ENCODE assay signal across 13 mouse cellular contexts in the genomic region with DNA sequence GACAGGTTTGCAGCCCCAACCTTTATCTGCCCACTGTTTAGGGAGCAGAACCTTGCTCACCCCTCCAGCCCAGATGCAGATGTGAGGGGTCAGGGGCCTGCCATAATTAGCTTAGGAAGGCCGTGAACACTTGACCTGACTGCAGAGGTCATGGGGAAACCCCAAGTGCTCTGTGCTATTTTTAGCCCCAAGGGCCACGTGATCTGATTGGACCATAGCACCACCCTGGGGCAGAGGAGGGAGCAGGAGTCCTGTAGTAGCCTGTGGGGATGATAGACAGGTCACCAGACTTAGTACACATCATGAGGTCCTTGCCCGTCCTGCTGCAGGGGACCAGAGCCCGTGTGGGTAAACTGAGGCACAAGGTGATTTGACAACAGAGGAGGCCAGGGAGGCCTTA.
A peak's percentile ranks its signal among the peaks of the same experiment; 100 is the strongest.
DNase-seq lines count a peak whose midpoint lies in the region; ATAC-seq and TF ChIP-seq lines count a peak whose summit lies in the region.
"Had no signal": no experiment of that assay in that cellular context is flagged by ENCODE, and none has a peak within 500 bp of the region (broad histone marks: within the 10 kb centered on the region; RNA-seq: fewer than 3 reads in every experiment).

No protein-coding gene starts in this region.

- no peak overlapping the region for H3K9ac ChIP-seq in embryonic facial prominence, embryonic 12.5 days
- no peak overlapping the region for H3K9ac ChIP-seq in heart, embryonic 16.5 days (ENCODE audit: low read length)
- no peak overlapping the region for H3K9ac ChIP-seq in liver, embryonic 14.5 days (replicated peaks)
- H3K9ac ChIP-seq: limb, embryonic 15.5 days; midbrain, embryonic 12.5 days had no signal

- WGBS in kidney, adult 2 months = 46% methylated on average over 4 of the region's 4 CpGs
- WGBS in embryonic facial prominence, embryonic 12.5 days = 25% methylated on average over 4 of the region's 4 CpGs
- WGBS in heart, embryonic 16.5 days = 36% methylated on average over 4 of the region's 4 CpGs
- WGBS in liver, embryonic 14.5 days (ENCODE audit: insufficient replicate concordance) = 29% methylated on average over 4 of the region's 4 CpGs
- WGBS in thymus, adult 2 months = 72% methylated on average over 4 of the region's 4 CpGs

- no peaks in the 10 kb centered on the region for H3K36me3 ChIP-seq in kidney, adult 2 months (ENCODE audit: control insufficient read depth, insufficient read depth, low read length)
- no peaks in the 10 kb centered on the region for H3K36me3 ChIP-seq in embryonic facial prominence, embryonic 12.5 days
- H3K36me3 ChIP-seq in heart, embryonic 16.5 days (ENCODE audit: control insufficient read depth, insufficient read depth) = no peaks in the 10 kb centered on the region
- H3K36me3 ChIP-seq in liver, embryonic 14.5 days (replicated peaks; ENCODE audit: control insufficient read depth, insufficient read depth, low read depth) = no peaks in the 10 kb centered on the region
- H3K36me3 ChIP-seq in thymus, adult 2 months (ENCODE audit: control insufficient read depth, insufficient read depth, low read length) = no peaks in the 10 kb centered on the region
- H3K36me3 ChIP-seq: limb, embryonic 15.5 days; midbrain, embryonic 12.5 days had no signal

- DNase-seq in kidney, adult 2 months = peak; percentile 28
- DNase-seq in kidney, adult 18-20 months = no peak
- DNase-seq in liver, embryonic 14.5 days (ENCODE audit: low read depth in 3 of 3, low spot score in 3 of 3) = no peak
- DNase-seq in thymus, adult 2 months = no peak
- no peak for DNase-seq in T-cell, adult 2 months (ENCODE audit: low spot score)
- DNase-seq in cerebellum, postnatal 36 days = no peak
- DNase-seq: gastrocnemius, postnatal 10 days; right cerebral cortex, postnatal 25 days had no signal

- H3K4me2 ChIP-seq in embryonic facial prominence, embryonic 12.5 days (replicated peaks) = no peak overlapping the region
- no peak overlapping the region for H3K4me2 ChIP-seq in heart, embryonic 16.5 days (ENCODE audit: low read depth, low read length)
- H3K4me2 ChIP-seq in liver, embryonic 14.5 days (ENCODE audit: low read depth) = no peak overlapping the region
- H3K4me2 ChIP-seq: limb, embryonic 15.5 days; midbrain, embryonic 12.5 days had no signal

- no peak for TF ChIP-seq CTCF in kidney, adult 2 months (conservative IDR thresholded peaks at IDR 0.05; ENCODE audit: insufficient read depth, insufficient read length, low read depth, low read length)
- TF ChIP-seq CTCF in liver, embryonic 14.5 days (IDR thresholded peaks at IDR 0.05; ENCODE audit: low read depth) = no peak
- TF ChIP-seq CTCF in thymus, adult 2 months (IDR thresholded peaks at IDR 0.05; ENCODE audit: borderline replicate concordance, control insufficient read depth, extremely low read depth, insufficient read depth, low read length, poor library complexity) = no peak

- TF ChIP-seq POLR2A in kidney, adult 2 months (IDR thresholded peaks at IDR 0.05; ENCODE audit: low read depth, low read length) = no peak
- TF ChIP-seq POLR2A in thymus, adult 2 months (IDR thresholded peaks at IDR 0.05; ENCODE audit: control insufficient read depth, extremely low read depth, insufficient read depth, low read length, poor library complexity) = no peak

- no peaks in the 10 kb centered on the region for H3K27me3 ChIP-seq in kidney, adult 2 months (replicated peaks; ENCODE audit: control insufficient read depth, insufficient read depth, low read length)
- H3K27me3 ChIP-seq in embryonic facial prominence, embryonic 12.5 days = 0 out of 2 replicates have a peak, but pooled peaks cover 3% of the 10 kb centered on the region
- no peaks in the 10 kb centered on the region for H3K27me3 ChIP-seq in heart, embryonic 16.5 days (ENCODE audit: control insufficient read depth, insufficient read depth, low read length)
- no peaks in the 10 kb centered on the region for H3K27me3 ChIP-seq in liver, embryonic 14.5 days (ENCODE audit: control insufficient read depth, insufficient read depth, low read length)
- H3K27me3 ChIP-seq in thymus, adult 2 months (ENCODE audit: control insufficient read depth, insufficient read depth, low read length) = no peaks in the 10 kb centered on the region

- no peak for ATAC-seq in embryonic facial prominence, embryonic 12.5 days (ENCODE audit: insufficient number of reproducible peaks, insufficient read depth, low FRiP score, low TSS enrichment)
- ATAC-seq in heart, embryonic 16.5 days (replicated peaks; ENCODE audit: extremely low read depth, insufficient read depth, low FRiP score) = peak; percentile 69
- peak; percentile 43; the same call in 1 of the 2 replicates for ATAC-seq in liver, embryonic 14.5 days (ENCODE audit: insufficient read depth)

- no peak overlapping the region for H3K4me3 ChIP-seq in kidney, adult 2 months (ENCODE audit: insufficient read depth, low read depth, low read length)
- no peak overlapping the region for H3K4me3 ChIP-seq in embryonic facial prominence, embryonic 12.5 days
- no peak overlapping the region for H3K4me3 ChIP-seq in heart, embryonic 16.5 days (ENCODE audit: low read length)
- no peak overlapping the region for H3K4me3 ChIP-seq in liver, embryonic 14.5 days (ENCODE audit: insufficient read depth in 1 of 2, low read depth in 2 of 2, low read length in 2 of 2)
- H3K4me3 ChIP-seq in thymus, adult 2 months (ENCODE audit: control insufficient read depth, insufficient read depth, low read length) = no peak overlapping the region
- H3K4me3 ChIP-seq: layer of hippocampus, adult 2 months; limb, embryonic 15.5 days; midbrain, embryonic 12.5 days had no signal

- H3K4me1 ChIP-seq in kidney, adult 2 months (ENCODE audit: control insufficient read depth, insufficient read depth, low read length) = peaks cover 5% of the 10 kb centered on the region
- peaks cover 32% of the 10 kb centered on the region for H3K4me1 ChIP-seq in embryonic facial prominence, embryonic 12.5 days
- peaks cover 15% of the 10 kb centered on the region for H3K4me1 ChIP-seq in heart, embryonic 16.5 days (ENCODE audit: control insufficient read depth, insufficient read depth, low read length)
- no peaks in the 10 kb centered on the region for H3K4me1 ChIP-seq in liver, embryonic 14.5 days (replicated peaks; ENCODE audit: control insufficient read depth in 2 of 2, insufficient read depth in 2 of 2, low read length in 1 of 2)
- H3K4me1 ChIP-seq in thymus, adult 2 months (replicated peaks; ENCODE audit: control insufficient read depth, insufficient read depth, low read length) = no peaks in the 10 kb centered on the region

- TF ChIP-seq EP300 in liver, embryonic 14.5 days (IDR thresholded peaks at IDR 0.05; ENCODE audit: low read depth) = no peak

- no peak overlapping the region for H3K27ac ChIP-seq in kidney, adult 2 months (ENCODE audit: insufficient read depth, low read depth, low read length)
- peak overlapping the region; percentile 54; the same call in 1 of the 2 replicates for H3K27ac ChIP-seq in embryonic facial prominence, embryonic 12.5 days
- no peak overlapping the region for H3K27ac ChIP-seq in heart, embryonic 16.5 days (ENCODE audit: low read length)
- H3K27ac ChIP-seq in liver, embryonic 14.5 days = no peak overlapping the region
- H3K27ac ChIP-seq in thymus, adult 2 months (ENCODE audit: control insufficient read depth, insufficient read depth, low read length) = no peak overlapping the region
- H3K27ac ChIP-seq: layer of hippocampus, adult 2 months; limb, embryonic 15.5 days; midbrain, embryonic 12.5 days had no signal

- H3K9me3 ChIP-seq in embryonic facial prominence, embryonic 12.5 days = peaks cover 4% of the 10 kb centered on the region; the same call in 1 of the 2 replicates
- 0 out of 2 replicates have a peak, but pooled peaks cover 2% of the 10 kb centered on the region for H3K9me3 ChIP-seq in heart, embryonic 16.5 days (replicated peaks; ENCODE audit: control insufficient read depth, low read length)
- H3K9me3 ChIP-seq in liver, embryonic 14.5 days (ENCODE audit: control insufficient read depth, low read length) = no peaks in the 10 kb centered on the region
- H3K9me3 ChIP-seq: limb, embryonic 15.5 days; midbrain, embryonic 12.5 days had no signal
